Mouse (Mus musculus): Measurements from ENCODE around the gene Fstl1. TPM values are rescaled to one million over a fixed set of nuclear protein-coding genes. Genes with fewer than 3 reads are reported as not detected.

Gene Fstl1
- total and polyA plus RNA-seq, 3 experiments, result 0.08 to 0.35 TPM; not detected in 1

DNA sequence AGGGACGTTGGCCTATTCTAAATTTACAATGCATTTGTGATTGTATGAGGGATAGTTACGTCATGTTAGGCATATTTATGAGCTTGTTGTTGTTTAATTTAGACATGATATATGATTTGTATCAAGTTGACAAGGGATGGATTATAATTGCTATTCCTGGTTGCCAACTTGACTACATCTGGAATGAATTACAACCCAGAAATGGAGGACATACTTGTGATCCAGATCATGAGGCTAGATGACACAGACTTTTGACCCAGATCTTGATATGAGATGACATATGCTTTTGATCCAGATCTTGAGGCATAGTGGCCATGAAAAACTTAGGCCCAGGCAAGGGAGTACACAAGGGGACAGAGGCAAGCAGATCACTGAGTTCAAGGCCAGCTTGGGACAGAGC is 36.6 kb upstream of the Fstl1 start:
- H3K27ac ChIP-seq (ENCODE audit: control insufficient read depth, low read depth, low read length), result no peak overlapping the region
- H3K9ac ChIP-seq (ENCODE audit: control insufficient read depth, low read depth, low read length, poor library complexity, severe bottlenecking), result no peak overlapping the region
- H3K4me1 ChIP-seq (ENCODE audit: control insufficient read depth in 1 of 2, insufficient read depth in 2 of 2, low read length in 2 of 2), result no peaks in the 10 kb centered on the region
- no peaks in the 10 kb centered on the region for H3K9me3 ChIP-seq (replicated peaks; ENCODE audit: insufficient read depth, low read length)
- no peak for TF ChIP-seq USF2 (IDR thresholded peaks at IDR 0.05; ENCODE audit: borderline replicate concordance in 1 of 2, insufficient read depth in 1 of 2, low read depth in 1 of 2, low read length in 2 of 2)
- no peak for TF ChIP-seq USF1 (IDR thresholded peaks at IDR 0.05; ENCODE audit: low read depth, low read length)
- TF ChIP-seq KAT2A (conservative IDR thresholded peaks at IDR 0.05; ENCODE audit: low read depth, low read length), result no peak
- no peak for TF ChIP-seq SMC3 (IDR thresholded peaks at IDR 0.05; ENCODE audit: low read depth, low read length)
- no peak for TF ChIP-seq CTCF (IDR thresholded peaks at IDR 0.05 in 2 of 3, conservative IDR thresholded peaks at IDR 0.05 in 1 of 3; ENCODE audit: control insufficient read depth in 1 of 3, insufficient read depth in 1 of 3, low read depth in 2 of 3, low read length in 3 of 3, poor library complexity in 1 of 3, severe bottlenecking in 1 of 3)
- TF ChIP-seq GATA1 (IDR thresholded peaks at IDR 0.05; ENCODE audit: low read depth, low read length), result no peak
- no peak for TF ChIP-seq POLR2AphosphoS2 (IDR thresholded peaks at IDR 0.05; ENCODE audit: low read length)
- TF ChIP-seq SIN3A (IDR thresholded peaks at IDR 0.05; ENCODE audit: low read length), result no peak
- TF ChIP-seq MYB (IDR thresholded peaks at IDR 0.05; ENCODE audit: low read depth, low read length), result no peak
- no peak for TF ChIP-seq UBTF (IDR thresholded peaks at IDR 0.05; ENCODE audit: borderline replicate concordance, insufficient read depth, low read depth, low read length)
- no peak for TF ChIP-seq NELFE (IDR thresholded peaks at IDR 0.05; ENCODE audit: low read depth, low read length)
- TF ChIP-seq MYC (IDR thresholded peaks at IDR 0.05; ENCODE audit: low read depth, low read length), result no peak
- no peak for TF ChIP-seq MEF2A (IDR thresholded peaks at IDR 0.05; ENCODE audit: extremely low read depth, insufficient replicate concordance, low read depth, low read length, poor library complexity, severe bottlenecking)
- no peak for TF ChIP-seq HCFC1 (IDR thresholded peaks at IDR 0.05; ENCODE audit: low read depth, low read length)
- no peak for TF ChIP-seq POLR2A (IDR thresholded peaks at IDR 0.05; ENCODE audit: control insufficient read depth in 1 of 2, insufficient read depth in 1 of 2, low read depth in 1 of 2, low read length in 2 of 2, poor library complexity in 1 of 2)
- TF ChIP-seq ELF1 (IDR thresholded peaks at IDR 0.05; ENCODE audit: low read depth, low read length), result no peak
- TF ChIP-seq CHD1 (IDR thresholded peaks at IDR 0.05; ENCODE audit: low read depth, low read length), result no peak
- TF ChIP-seq MAZ (IDR thresholded peaks at IDR 0.05; ENCODE audit: low read depth, low read length), result no peak
- TF ChIP-seq ZC3H11A (IDR thresholded peaks at IDR 0.05; ENCODE audit: low read depth, low read length), result no peak
- no peak for TF ChIP-seq TBP (IDR thresholded peaks at IDR 0.05; ENCODE audit: low read depth, low read length)
- H3K36me3 ChIP-seq (ENCODE audit: control insufficient read depth in 1 of 2, insufficient read depth in 2 of 2, low read length in 2 of 2), result no peaks in the 10 kb centered on the region
- peaks cover 0 to 2% of the 10 kb centered on the region in 2 experiments; a peak in 1 of 4 replicates for H3K27me3 ChIP-seq (ENCODE audit: control insufficient read depth in 1 of 2, insufficient read depth in 2 of 2, low read length in 2 of 2)
- no peak overlapping the region for H3K4me3 ChIP-seq (ENCODE audit: control insufficient read depth in 1 of 2, insufficient read depth in 1 of 2, low read depth in 2 of 2, low read length in 2 of 2)
- DNase-seq (ENCODE audit: low read depth, low spot score), result no peak
- H3K79me2 ChIP-seq (ENCODE audit: control insufficient read depth, insufficient read depth, low read length, poor library complexity), result no peaks in the 10 kb centered on the region

DNA sequence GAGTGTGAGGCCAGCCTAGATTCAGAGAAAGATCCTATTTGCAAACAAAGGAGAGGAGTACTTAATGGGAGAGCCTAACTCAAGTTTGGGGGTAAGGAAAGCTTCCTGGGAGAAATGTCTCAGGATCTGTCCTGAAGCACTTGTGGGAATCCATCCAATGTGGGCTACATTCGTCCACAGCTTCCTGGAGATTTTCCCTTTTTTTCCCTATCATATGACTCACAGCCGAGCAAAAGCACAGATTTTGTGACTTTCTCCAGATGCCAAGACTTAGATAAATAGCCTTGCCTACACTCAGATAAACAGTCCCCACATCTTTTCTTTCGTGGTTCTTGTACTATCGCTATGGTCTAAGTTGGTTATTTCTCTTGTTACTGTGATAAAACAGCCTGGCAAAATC is 34.4 kb upstream of the Fstl1 start:
- TF ChIP-seq POLR2AphosphoS2 (IDR thresholded peaks at IDR 0.05; ENCODE audit: low read length) (no peak), E2F4 (IDR thresholded peaks at IDR 0.05; ENCODE audit: borderline replicate concordance, low read depth, low read length) (no peak), ETS1 (IDR thresholded peaks at IDR 0.05; ENCODE audit: low read depth, low read length) (no peak), CTCF (IDR thresholded peaks at IDR 0.05 in 2 of 3, conservative IDR thresholded peaks at IDR 0.05 in 1 of 3; ENCODE audit: control insufficient read depth in 1 of 3, insufficient read depth in 1 of 3, low read depth in 2 of 3, low read length in 3 of 3, poor library complexity in 1 of 3, severe bottlenecking in 1 of 3) (no peak), MAFK (IDR thresholded peaks at IDR 0.05; ENCODE audit: borderline replicate concordance, low read depth, low read length) (no peak), TAL1 (IDR thresholded peaks at IDR 0.05; ENCODE audit: low read length) (no peak), ZMIZ1 (IDR thresholded peaks at IDR 0.05; ENCODE audit: low read depth, low read length) (no peak), MEF2A (IDR thresholded peaks at IDR 0.05; ENCODE audit: extremely low read depth, insufficient replicate concordance, low read depth, low read length, poor library complexity, severe bottlenecking) (no peak), ZC3H11A (IDR thresholded peaks at IDR 0.05; ENCODE audit: low read depth, low read length) (no peak), USF2 (IDR thresholded peaks at IDR 0.05; ENCODE audit: borderline replicate concordance in 1 of 2, insufficient read depth in 1 of 2, low read depth in 1 of 2, low read length in 2 of 2) (no peak), MYC (IDR thresholded peaks at IDR 0.05; ENCODE audit: low read depth, low read length) (no peak), GABPA (IDR thresholded peaks at IDR 0.05; ENCODE audit: low read depth, low read length) (no peak), NELFE (IDR thresholded peaks at IDR 0.05; ENCODE audit: low read depth, low read length) (no peak), SMC3 (IDR thresholded peaks at IDR 0.05; ENCODE audit: low read depth, low read length) (no peak), MAZ (IDR thresholded peaks at IDR 0.05; ENCODE audit: low read depth, low read length) (no peak), ELF1 (IDR thresholded peaks at IDR 0.05; ENCODE audit: low read depth, low read length) (no peak), MYB (IDR thresholded peaks at IDR 0.05; ENCODE audit: low read depth, low read length) (no peak), HCFC1 (IDR thresholded peaks at IDR 0.05; ENCODE audit: low read depth, low read length) (no peak), MXI1 (IDR thresholded peaks at IDR 0.05; ENCODE audit: low read depth, low read length) (no peak)
- no peak for DNase-seq (ENCODE audit: low read depth, low spot score)
- no peaks in the 10 kb centered on the region for H3K4me1 ChIP-seq (ENCODE audit: control insufficient read depth in 1 of 2, insufficient read depth in 2 of 2, low read length in 2 of 2)

More for the DNA sequence above, 34.4 kb upstream of the Fstl1 start:
- H3K79me2 ChIP-seq (ENCODE audit: control insufficient read depth, insufficient read depth, low read length, poor library complexity), result no peaks in the 10 kb centered on the region
- no peaks in the 10 kb centered on the region; a peak in 1 of 4 replicates for H3K27me3 ChIP-seq (ENCODE audit: control insufficient read depth in 1 of 2, insufficient read depth in 2 of 2, low read length in 2 of 2)
- H3K4me3 ChIP-seq (ENCODE audit: control insufficient read depth in 1 of 2, insufficient read depth in 1 of 2, low read depth in 2 of 2, low read length in 2 of 2), result no peak overlapping the region
- no peak overlapping the region for H3K9ac ChIP-seq (ENCODE audit: control insufficient read depth, low read depth, low read length, poor library complexity, severe bottlenecking)
- no peaks in the 10 kb centered on the region for H3K36me3 ChIP-seq (ENCODE audit: control insufficient read depth in 1 of 2, insufficient read depth in 2 of 2, low read length in 2 of 2)
- no peak overlapping the region for H3K27ac ChIP-seq (ENCODE audit: control insufficient read depth, low read depth, low read length)
- no peaks in the 10 kb centered on the region for H3K9me3 ChIP-seq (replicated peaks; ENCODE audit: insufficient read depth, low read length)

Data from MEL (cell line).